Mouse (Mus musculus): ENCODE measurements around the gene Dnajb2. TPM values are rescaled to one million over a fixed set of nuclear protein-coding genes. Genes with fewer than 3 reads are reported as not detected.

Gene Dnajb2
- polyA plus RNA-seq, 1 experiment from 2014 or later, result 31.3 TPM

- peaks cover 7% of the 10 kb centered on the region; the same call in 1 of the 2 replicates for H3K4me1 ChIP-seq (replicated peaks; ENCODE audit: insufficient read depth, low read length)
- no peak for ATAC-seq (replicated peaks; ENCODE audit: low FRiP score, low read depth)
- H3K4me2 ChIP-seq (ENCODE audit: low read length), result no peak overlapping the region
- no peak overlapping the region for H3K27ac ChIP-seq
- WGBS, result 78% methylated on average over 16 of the region's 16 CpGs
- no peak; the same call in 1 of the 2 replicates for TF ChIP-seq CTCF (IDR thresholded peaks at IDR 0.05; ENCODE audit: low read depth)
- no peaks in the 10 kb centered on the region for H3K27me3 ChIP-seq (ENCODE audit: insufficient read depth, low read length)
- no peak for DNase-seq (ENCODE audit: low spot score)
- no peak overlapping the region for H3K4me3 ChIP-seq (replicated peaks; ENCODE audit: low read depth, low read length)
- H3K9ac ChIP-seq (ENCODE audit: low read depth, low read length), result no peak overlapping the region
- H3K9me3 ChIP-seq (replicated peaks; ENCODE audit: low read length), result no peaks in the 10 kb centered on the region
- no peaks in the 10 kb centered on the region for H3K36me3 ChIP-seq (ENCODE audit: insufficient read depth, low read length)
These were observed 16.8 kb downstream of the Dnajb2 start for GRCm38 (mm10) chr1:75253029-75253428.

- Histone ChIP-seq H3K27ac (no peak overlapping the region), H3K36me3 (ENCODE audit: insufficient read depth, low read length) (no peaks in the 10 kb centered on the region), H3K27me3 (ENCODE audit: insufficient read depth, low read length) (no peaks in the 10 kb centered on the region), H3K4me2 (ENCODE audit: low read length) (no peak overlapping the region), H3K9me3 (replicated peaks; ENCODE audit: low read length) (no peaks in the 10 kb centered on the region), H3K4me3 (replicated peaks; ENCODE audit: low read depth, low read length) (no peak overlapping the region), H3K9ac (ENCODE audit: low read depth, low read length) (no peak overlapping the region), H3K4me1 (replicated peaks; ENCODE audit: insufficient read depth, low read length) (peaks cover 3% of the 10 kb centered on the region; the same call in 1 of the 2 replicates)
- 63% methylated on average over 16 of the region's 16 CpGs for WGBS
- peak; percentile 97 for TF ChIP-seq CTCF (IDR thresholded peaks at IDR 0.05; ENCODE audit: low read depth)
- DNase-seq (ENCODE audit: low spot score) (peak; percentile 80), ATAC-seq (replicated peaks; ENCODE audit: low FRiP score, low read depth) (no peak)
These were observed 17.8 kb downstream of the Dnajb2 start for GRCm38 (mm10) chr1:75253849-75254624.

GRCm38 (mm10) chr1:75254625-75255013, 18.4 kb downstream of the Dnajb2 start:
- WGBS, result 73% methylated on average over 8 of the region's 8 CpGs
- H3K4me1 ChIP-seq (replicated peaks; ENCODE audit: insufficient read depth, low read length), result peaks cover 3% of the 10 kb centered on the region; the same call in 1 of the 2 replicates

GRCm38 (mm10) chr1:75255516-75256046, 19.4 kb downstream of the Dnajb2 start:
- Histone ChIP-seq H3K27me3 (ENCODE audit: insufficient read depth, low read length) (no peaks in the 10 kb centered on the region), H3K4me2 (ENCODE audit: low read length) (no peak overlapping the region), H3K4me1 (replicated peaks; ENCODE audit: insufficient read depth, low read length) (peaks cover 3% of the 10 kb centered on the region; the same call in 1 of the 2 replicates), H3K36me3 (ENCODE audit: insufficient read depth, low read length) (no peaks in the 10 kb centered on the region), H3K4me3 (replicated peaks; ENCODE audit: low read depth, low read length) (no peak overlapping the region), H3K9ac (ENCODE audit: low read depth, low read length) (no peak overlapping the region), H3K27ac (no peak overlapping the region), H3K9me3 (replicated peaks; ENCODE audit: low read length) (no peaks in the 10 kb centered on the region)
- WGBS, result 60% methylated on average over 10 of the region's 10 CpGs
- ATAC-seq (replicated peaks; ENCODE audit: low FRiP score, low read depth) (no peak), DNase-seq (ENCODE audit: low spot score) (no peak)
- no peak for TF ChIP-seq CTCF (IDR thresholded peaks at IDR 0.05; ENCODE audit: low read depth)

More at GRCm38 (mm10) chr1:75254625-75255013, 18.4 kb downstream of the Dnajb2 start:
- Histone ChIP-seq H3K27me3 (ENCODE audit: insufficient read depth, low read length) (no peaks in the 10 kb centered on the region), H3K36me3 (ENCODE audit: insufficient read depth, low read length) (no peaks in the 10 kb centered on the region), H3K9me3 (replicated peaks; ENCODE audit: low read length) (no peaks in the 10 kb centered on the region), H3K9ac (ENCODE audit: low read depth, low read length) (no peak overlapping the region), H3K4me2 (ENCODE audit: low read length) (no peak overlapping the region), H3K27ac (no peak overlapping the region), H3K4me3 (replicated peaks; ENCODE audit: low read depth, low read length) (no peak overlapping the region)
- ATAC-seq (replicated peaks; ENCODE audit: low FRiP score, low read depth) (no peak), DNase-seq (ENCODE audit: low spot score) (no peak)
- TF ChIP-seq CTCF (IDR thresholded peaks at IDR 0.05; ENCODE audit: low read depth), result no peak

GRCm38 (mm10) chr1:75261278-75261677, 25.1 kb downstream of the Dnajb2 start:
- Histone ChIP-seq H3K27me3 (ENCODE audit: insufficient read depth, low read length) (peaks cover 18% of the 10 kb centered on the region), H3K9ac (ENCODE audit: low read depth, low read length) (no peak overlapping the region), H3K36me3 (ENCODE audit: insufficient read depth, low read length) (no peaks in the 10 kb centered on the region), H3K27ac (no peak overlapping the region), H3K4me2 (ENCODE audit: low read length) (no peak overlapping the region), H3K4me3 (replicated peaks; ENCODE audit: low read depth, low read length) (no peak overlapping the region), H3K4me1 (replicated peaks; ENCODE audit: insufficient read depth, low read length) (no peaks in the 10 kb centered on the region), H3K9me3 (replicated peaks; ENCODE audit: low read length) (no peaks in the 10 kb centered on the region)
- no peak for ATAC-seq (replicated peaks; ENCODE audit: low FRiP score, low read depth)
- no peak for TF ChIP-seq CTCF (IDR thresholded peaks at IDR 0.05; ENCODE audit: low read depth)
- DNase-seq (ENCODE audit: low spot score), result no peak

- peaks cover 18% of the 10 kb centered on the region for H3K27me3 ChIP-seq (ENCODE audit: insufficient read depth, low read length)
- TF ChIP-seq CTCF (IDR thresholded peaks at IDR 0.05; ENCODE audit: low read depth), result no peak
- 1% methylated on average over 40 of the region's 40 CpGs for WGBS
These were observed 27.1 kb downstream of the Dnajb2 start for GRCm38 (mm10) chr1:75262969-75263951.

More at GRCm38 (mm10) chr1:75262969-75263951, 27.1 kb downstream of the Dnajb2 start:
- H3K9ac ChIP-seq (ENCODE audit: low read depth, low read length), result no peak overlapping the region
- DNase-seq (ENCODE audit: low spot score) (peak; percentile 85), ATAC-seq (replicated peaks; ENCODE audit: low FRiP score, low read depth) (0 out of 2 replicates have a peak, but pooled peaks have one; percentile 40)
- no peaks in the 10 kb centered on the region for H3K9me3 ChIP-seq (replicated peaks; ENCODE audit: low read length)
- no peak overlapping the region for H3K4me3 ChIP-seq (replicated peaks; ENCODE audit: low read depth, low read length)
- H3K4me2 ChIP-seq (ENCODE audit: low read length), result no peak overlapping the region
- no peaks in the 10 kb centered on the region for H3K4me1 ChIP-seq (replicated peaks; ENCODE audit: insufficient read depth, low read length)
- H3K36me3 ChIP-seq (ENCODE audit: insufficient read depth, low read length), result no peaks in the 10 kb centered on the region
- no peak overlapping the region for H3K27ac ChIP-seq
